Comparison of ENCODE assay signal across 15 mouse cellular contexts in genomic region chr6:142915464-142915863, GRCm38 (mm10). TPM values are rescaled to one million over a fixed set of nuclear protein-coding genes. Genes with fewer than 3 reads are reported as not detected.
A peak's percentile ranks its signal among the peaks of the same experiment; 100 is the strongest.
DNase-seq lines count a peak whose midpoint lies in the region; ATAC-seq and TF ChIP-seq lines count a peak whose summit lies in the region.
"Had no signal": no experiment of that assay in that cellular context is flagged by ENCODE, and none has a peak within 500 bp of the region (broad histone marks: within the 10 kb centered on the region; RNA-seq: fewer than 3 reads in every experiment).

No protein-coding gene starts in this region.

- no peaks in the 10 kb centered on the region; the same call in 1 of the 2 replicates for H3K36me3 ChIP-seq in thymus, adult 2 months (ENCODE audit: control insufficient read depth, insufficient read depth, low read length)
- H3K36me3 ChIP-seq in forebrain, embryonic 14.5 days (ENCODE audit: control insufficient read depth, insufficient read depth, low read length) = no peaks in the 10 kb centered on the region
- H3K36me3 ChIP-seq: embryonic facial prominence, embryonic 10.5 days; liver, embryonic 15.5 days had no signal

- peaks cover 63% of the 10 kb centered on the region for H3K4me1 ChIP-seq in thymus, adult 2 months (replicated peaks; ENCODE audit: control insufficient read depth, insufficient read depth, low read length)
- no peaks in the 10 kb centered on the region for H3K4me1 ChIP-seq in forebrain, embryonic 14.5 days (ENCODE audit: control insufficient read depth, insufficient read depth, low read length)
- H3K4me1 ChIP-seq: embryonic facial prominence, embryonic 10.5 days had no signal

- peak overlapping the region; percentile 16; the same call in 1 of the 2 replicates for H3K4me3 ChIP-seq in thymus, adult 2 months (ENCODE audit: control insufficient read depth, insufficient read depth, low read length)
- H3K4me3 ChIP-seq in forebrain, embryonic 14.5 days (ENCODE audit: low read depth, low read length) = no peak overlapping the region
- H3K4me3 ChIP-seq: embryonic facial prominence, embryonic 10.5 days; liver, embryonic 15.5 days had no signal

- WGBS in thymus, adult 2 months = 8% methylated on average over 5 of the region's 5 CpGs
- 85% methylated on average over 5 of the region's 5 CpGs for WGBS in forebrain, embryonic 14.5 days

- TF ChIP-seq CTCF in thymus, adult 2 months (IDR thresholded peaks at IDR 0.05; ENCODE audit: borderline replicate concordance, control insufficient read depth, extremely low read depth, insufficient read depth, low read length, poor library complexity) = no peak

- TF ChIP-seq POLR2A in thymus, adult 2 months (IDR thresholded peaks at IDR 0.05; ENCODE audit: control insufficient read depth, extremely low read depth, insufficient read depth, low read length, poor library complexity) = 0 out of 2 replicates have a peak, but pooled peaks have one; percentile 9

- no peak overlapping the region for H3K9ac ChIP-seq in forebrain, embryonic 14.5 days (ENCODE audit: low read length)
- H3K9ac ChIP-seq: liver, embryonic 15.5 days had no signal

- peak overlapping the region; percentile 100 for H3K27ac ChIP-seq in thymus, adult 2 months (ENCODE audit: control insufficient read depth, insufficient read depth, low read length)
- H3K27ac ChIP-seq in forebrain, embryonic 14.5 days (ENCODE audit: low read depth, low read length) = no peak overlapping the region
- H3K27ac ChIP-seq: embryonic facial prominence, embryonic 10.5 days; liver, embryonic 15.5 days had no signal

- H3K9me3 ChIP-seq in forebrain, embryonic 14.5 days (replicated peaks; ENCODE audit: control insufficient read depth, low read length) = no peaks in the 10 kb centered on the region
- H3K9me3 ChIP-seq: embryonic facial prominence, embryonic 10.5 days; liver, embryonic 15.5 days had no signal

- H3K4me2 ChIP-seq in forebrain, embryonic 14.5 days (ENCODE audit: low read length) = no peak overlapping the region
- H3K4me2 ChIP-seq: liver, embryonic 15.5 days had no signal

- DNase-seq in frontal cortex, adult 2 months (ENCODE audit: extremely low spot score in 1 of 2, low spot score in 1 of 2) = no peak
- DNase-seq in thymus, adult 2 months = peak; percentile 41
- no peak for DNase-seq in thymus, postnatal 10 days (ENCODE audit: low spot score in 2 of 2)
- DNase-seq in thymus, postnatal 4 days = peak; percentile 51
- DNase-seq in forebrain, embryonic 14.5 days (ENCODE audit: low spot score) = no peak
- DNase-seq in layer of hippocampus, postnatal 10 days (ENCODE audit: low spot score in 2 of 2) = no peak
- DNase-seq: cerebellum, adult 9-11 months; layer of hippocampus, adult 9-11 months; right cerebral cortex, adult 18-20 months had no signal

- H3K27me3 ChIP-seq in thymus, adult 2 months (ENCODE audit: control insufficient read depth, insufficient read depth, low read length) = no peaks in the 10 kb centered on the region
- H3K27me3 ChIP-seq in forebrain, embryonic 14.5 days (replicated peaks; ENCODE audit: control insufficient read depth, insufficient read depth, low read length) = no peaks in the 10 kb centered on the region
- H3K27me3 ChIP-seq: liver, embryonic 15.5 days had no signal

- peak; percentile 18; the same call in 1 of the 2 replicates for ATAC-seq in frontal cortex, adult (ENCODE audit: low TSS enrichment)
- peak; percentile 79 for ATAC-seq in megakaryocyte, adult 5-6 weeks (ENCODE audit: poor library complexity, severe bottlenecking)
- no peak for ATAC-seq in forebrain, embryonic 14.5 days
- ATAC-seq: midbrain, embryonic 16.5 days had no signal

RNA-seq across cellular contexts. Expression of gene St8sia1, which starts 48.8 kb away (rescaled TPM):
- polyA plus RNA-seq in frontal cortex, adult 2 months (2012; rRNA removed) = 9.6 and 10.7 TPM in 2 replicates
- 22.6 and 26.4 TPM in 2 replicates for polyA plus RNA-seq in thymus, adult 2 months (2012; rRNA removed)
- 1.3 and 1.4 TPM in 2 replicates for total RNA-seq in megakaryocyte, adult 5-6 weeks (2015)
- total RNA-seq in megakaryocyte, adult 5-6 weeks (2017) = 0.48 and 0.85 TPM in 2 replicates
- polyA plus RNA-seq in forebrain, embryonic 14.5 days (2014; fragmentation: Nextera tagmentation; extraction: Ambion mirVana) = 4.1 and 4.7 TPM in 2 replicates
- 10 to 100 TPM; 33.8 to 36.2 TPM for total RNA-seq in layer of hippocampus, postnatal 10 days (2021)
- polyA plus RNA-seq: C2C12 had no signal

Comparison
In these comparisons a context has a peak if more than half of its experiments do, and no peak if none do; other contexts are left out.
1. DNase-seq: peak in thymus, adult 2 months (single experiment) and thymus, postnatal 4 days (single experiment); none in frontal cortex, adult 2 months (0 of 2), thymus, postnatal 10 days (0 of 2), forebrain, embryonic 14.5 days (single experiment) and layer of hippocampus, postnatal 10 days (0 of 2).